Mouse (Mus musculus) monocyte, adult 59 days (primary cell): ENCODE measurements around the gene Dppa3. TPM values are rescaled to one million over a fixed set of nuclear protein-coding genes. Genes with fewer than 3 reads are reported as not detected.

Source experiments
- total RNA-seq, 2 experiments: library from RNA; stranded (reverse); gene quantifications; one replicate each; pipeline ENCODE4 v1.2.4; 2023

Gene Dppa3
- total RNA-seq: not detected

DNA sequence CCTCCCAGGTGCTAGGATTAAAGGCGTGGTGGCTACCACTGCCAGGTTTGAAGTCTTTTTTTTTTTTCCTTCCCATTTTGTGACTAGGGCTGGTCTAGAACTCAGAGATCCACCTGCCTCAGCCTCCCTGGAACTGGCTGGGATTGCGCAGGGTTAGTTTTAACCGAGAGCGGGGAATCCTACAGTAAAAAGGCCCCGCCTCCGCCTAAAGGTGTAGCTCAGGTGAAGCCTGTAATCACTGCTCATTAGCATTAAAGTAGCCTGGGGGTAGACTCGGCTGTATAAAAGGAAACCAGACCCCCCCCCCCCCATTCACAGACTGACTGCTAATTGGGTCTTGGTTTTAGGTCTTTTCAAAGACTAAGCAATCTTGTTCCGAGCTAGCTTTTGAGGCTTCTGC lies at the start of gene Dppa3:
TSS of gene Dppa3 (plus strand) at position 301 of the 400 bp plus-strand sequence.

DNA sequence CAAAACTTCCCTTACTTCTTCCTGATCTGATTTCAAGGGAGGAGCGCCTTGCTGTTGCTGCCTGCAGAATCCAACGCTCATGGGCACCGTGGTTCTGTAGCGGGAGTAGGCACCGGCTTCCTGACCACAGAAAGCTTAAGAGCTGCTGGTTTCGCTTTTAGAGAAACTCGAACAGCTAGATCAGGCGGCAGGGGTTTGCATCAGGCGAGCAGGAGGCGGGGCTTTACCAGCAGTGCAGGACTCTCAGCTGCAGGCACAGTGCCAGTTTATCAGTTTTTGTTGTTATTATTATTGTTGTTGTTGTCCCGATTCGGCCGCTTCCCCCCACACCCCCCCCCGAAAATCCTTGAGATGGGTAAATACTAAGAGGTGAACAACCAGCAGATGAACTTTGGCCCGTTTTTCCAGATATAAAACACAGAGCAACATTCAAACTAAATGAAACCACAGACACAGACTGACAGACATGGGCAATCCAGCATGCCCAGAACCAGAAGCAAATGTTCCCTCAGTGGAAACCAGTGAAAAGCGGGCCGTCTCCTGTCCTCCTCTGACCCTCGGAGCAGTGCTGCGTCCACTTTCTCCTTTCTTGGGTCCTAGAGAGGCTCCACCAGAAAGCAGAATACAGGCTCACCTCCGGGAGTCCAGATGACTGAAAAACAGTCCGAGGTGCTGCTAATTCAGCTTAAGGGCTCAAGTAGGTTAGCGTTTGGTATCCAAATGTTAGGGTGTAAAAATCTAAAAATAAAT lies 23.8 kb upstream of the Dppa3 start, which contains the start of gene Apobec1:
TSS of gene Apobec1 (minus strand) at position 203 of the 750 bp plus-strand sequence.

DNA sequence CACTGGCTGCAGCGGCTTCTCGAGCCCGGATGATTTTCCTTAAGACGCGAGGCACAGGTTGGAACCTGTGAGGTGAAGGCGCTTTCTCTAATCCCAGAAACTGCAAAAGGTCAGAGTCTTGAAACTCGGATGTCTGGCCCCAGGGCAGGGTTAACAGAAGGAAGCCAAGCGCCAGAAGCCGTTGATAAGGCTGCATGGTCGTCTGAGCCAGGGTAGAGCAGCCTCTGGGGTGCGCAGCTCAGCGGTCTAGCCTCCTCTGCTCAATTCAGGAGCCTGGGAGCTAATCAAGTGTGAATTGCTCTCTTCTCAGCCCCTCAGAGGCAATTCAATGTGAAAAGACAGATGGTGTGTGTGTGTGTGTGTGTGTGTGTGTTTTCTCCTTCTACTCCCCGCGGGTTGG lies 16.4 kb upstream of the Dppa3 start, which contains the start of gene Gdf3:
TSS of gene Gdf3 (minus strand) at position 317 of the 400 bp plus-strand sequence.

Other genes starting within 250 kb of the Dppa3 start
- not detected for gene Rimklb, start 127.6 kb upstream of the Dppa3 start, total RNA-seq
- gene Mfap5, start 120.6 kb upstream of the Dppa3 start, total RNA-seq: under 1 TPM in 1 of 2 experiments, not detected in 1; 0.71 TPM
- gene Aicda, start 72.6 kb upstream of the Dppa3 start, total RNA-seq: not detected
- gene Apobec1, start 24.0 kb upstream of the Dppa3 start, total RNA-seq: 100 to 1,000 TPM; 346 to 368 TPM
- gene Gdf3, start 16.3 kb upstream of the Dppa3 start, total RNA-seq: under 1 TPM; 0.52 to 0.64 TPM
- gene Nanog, start 81.1 kb downstream of the Dppa3 start, total RNA-seq: not detected
- 1 to 10 TPM; 4.6 to 7.1 TPM for gene Slc2a3, start 175.2 kb downstream of the Dppa3 start, total RNA-seq
- gene Foxj2, start 193.5 kb downstream of the Dppa3 start, total RNA-seq: 10 to 100 TPM; 36.7 to 38.0 TPM
- gene C3ar1, start 229.8 kb downstream of the Dppa3 start, total RNA-seq: 1 to 10 TPM; 1.2 to 1.9 TPM
- 10 to 100 TPM; 96.4 to 96.9 TPM for gene Necap1, start 248.1 kb downstream of the Dppa3 start, total RNA-seq